9 mouse cellular contexts compared by ENCODE assay signal in genomic region chr11:24081016-24081686, GRCm38 (mm10). TPM values are rescaled to one million over a fixed set of nuclear protein-coding genes. Genes with fewer than 3 reads are reported as not detected.
DNase-seq lines count a peak whose midpoint lies in the region; ATAC-seq and TF ChIP-seq lines count a peak whose summit lies in the region.
"Had no signal": no experiment of that assay in that cellular context is flagged by ENCODE, and none has a peak within 500 bp of the region (broad histone marks: within the 10 kb centered on the region; RNA-seq: fewer than 3 reads in every experiment).

No protein-coding gene starts in this region.

- no peaks in the 10 kb centered on the region for H3K9me3 ChIP-seq in liver, embryonic 14.5 days (ENCODE audit: control insufficient read depth, low read length)
- H3K9me3 ChIP-seq in stomach, embryonic 16.5 days (replicated peaks; ENCODE audit: control insufficient read depth, low read length): no peaks in the 10 kb centered on the region

- H3K4me1 ChIP-seq in liver, embryonic 14.5 days (replicated peaks; ENCODE audit: control insufficient read depth in 2 of 2, insufficient read depth in 2 of 2, low read length in 1 of 2): peaks cover 0 to 15% of the 10 kb centered on the region in 2 experiments; a peak in 3 of 4 replicates
- H3K4me1 ChIP-seq in stomach, embryonic 16.5 days (ENCODE audit: control insufficient read depth, insufficient read depth, low read length): peaks cover 14% of the 10 kb centered on the region

- TF ChIP-seq EP300 in liver, embryonic 14.5 days (IDR thresholded peaks at IDR 0.05; ENCODE audit: low read depth): no peak

- peak; percentile 61 for TF ChIP-seq CTCF in liver, embryonic 14.5 days (IDR thresholded peaks at IDR 0.05; ENCODE audit: low read depth)

- ATAC-seq in common myeloid progenitor, adult 5-6 weeks (replicated peaks; ENCODE audit: low read depth, poor library complexity, severe bottlenecking): peak; percentile 16
- ATAC-seq in liver, embryonic 14.5 days (ENCODE audit: insufficient read depth): peak; percentile 48
- peak; percentile 54; the same call in 1 of the 2 replicates for ATAC-seq in stomach, embryonic 16.5 days (ENCODE audit: insufficient read depth, low FRiP score)
- ATAC-seq: Patski had no signal

- H3K27ac ChIP-seq in liver, embryonic 14.5 days: no peak overlapping the region; the same call in 1 of the 2 replicates
- H3K27ac ChIP-seq in stomach, embryonic 16.5 days (ENCODE audit: low read length): peak overlapping the region; percentile 91

- WGBS in liver, embryonic 14.5 days (ENCODE audit: insufficient replicate concordance): under 1% methylated on average over 35 of the region's 35 CpGs
- WGBS in stomach, embryonic 16.5 days: under 1% methylated on average over 35 of the region's 35 CpGs

- H3K9ac ChIP-seq in liver, embryonic 14.5 days (replicated peaks): peak overlapping the region; percentile 70
- H3K9ac ChIP-seq in stomach, embryonic 16.5 days (ENCODE audit: low read length): peak overlapping the region; percentile 87

- peak; percentile 15 for DNase-seq in gastrocnemius, adult 18-20 months (ENCODE audit: low spot score)
- DNase-seq in gastrocnemius, adult 8-10 months (ENCODE audit: low spot score in 2 of 2): no peak
- DNase-seq in heart, adult 18-20 months: peak; percentile 52 to 68
- peak; percentile 36 for DNase-seq in kidney, adult 18-20 months
- DNase-seq in liver, embryonic 14.5 days (ENCODE audit: low read depth in 3 of 3, low spot score in 3 of 3): no peak
- DNase-seq in natural killer cell, adult 2 months (ENCODE audit: low spot score in 2 of 2): peak; percentile 10 to 74

- H3K36me3 ChIP-seq in liver, embryonic 14.5 days (replicated peaks; ENCODE audit: control insufficient read depth, insufficient read depth, low read depth): peaks cover 12% of the 10 kb centered on the region
- H3K36me3 ChIP-seq in stomach, embryonic 16.5 days (ENCODE audit: control insufficient read depth, insufficient read depth, low read length): no peaks in the 10 kb centered on the region

- H3K4me3 ChIP-seq in liver, embryonic 14.5 days (ENCODE audit: insufficient read depth in 1 of 2, low read depth in 2 of 2, low read length in 2 of 2): peak overlapping the region; percentile 68 to 83
- peak overlapping the region; percentile 73 for H3K4me3 ChIP-seq in stomach, embryonic 16.5 days (replicated peaks; ENCODE audit: low read length)

- peak overlapping the region; percentile 91 for H3K4me2 ChIP-seq in liver, embryonic 14.5 days (ENCODE audit: low read depth)
- H3K4me2 ChIP-seq in stomach, embryonic 16.5 days (ENCODE audit: low read depth, low read length): peak overlapping the region; percentile 98

- no peaks in the 10 kb centered on the region for H3K27me3 ChIP-seq in liver, embryonic 14.5 days (ENCODE audit: control insufficient read depth, insufficient read depth, low read length)
- no peaks in the 10 kb centered on the region for H3K27me3 ChIP-seq in stomach, embryonic 16.5 days (ENCODE audit: control insufficient read depth, insufficient read depth, low read length)

RNA-seq across cellular contexts. Expression of gene Bcl11a, which starts 3.3 kb away (rescaled TPM):
- under 1 TPM in 1 of 2 experiments, not detected in 1; 0.05 TPM for total RNA-seq in gastrocnemius, adult 18-20 months (2021)
- total RNA-seq in gastrocnemius, adult 8-10 months (2022): under 1 TPM in 2 of 4 experiments, not detected in 2; 0.07 to 0.17 TPM
- 66.2 and 92.3 TPM in 2 replicates for total RNA-seq in common myeloid progenitor, adult 5-6 weeks (2017)
- 1 to 10 TPM; 2.1 to 2.6 TPM for total RNA-seq in heart, adult 18-20 months (2021)
- 10.9 and 13.0 TPM in 2 replicates for polyA plus RNA-seq in liver, embryonic 14.5 days (2012; rRNA removed)
- 29.4 and 33.0 TPM in 2 replicates for polyA plus RNA-seq in liver, embryonic 14.5 days (2014; fragmentation: Nextera tagmentation; extraction: Ambion mirVana)
- polyA plus RNA-seq in stomach, embryonic 16.5 days (2015; fragmentation: Nextera tagmentation; extraction: Ambion mirVana): 24.9 and 25.5 TPM in 2 replicates
- polyA plus RNA-seq: Patski had no signal

RNA-seq across cellular contexts. Expression of gene A830031A19Rik, which starts 6.3 kb away (rescaled TPM):
- total RNA-seq in gastrocnemius, adult 18-20 months (2021): not detected
- total RNA-seq in gastrocnemius, adult 8-10 months (2022): not detected
- total RNA-seq in common myeloid progenitor, adult 5-6 weeks (2017): not detected in 2 replicates
- total RNA-seq in heart, adult 18-20 months (2021): not detected
- polyA plus RNA-seq in liver, embryonic 14.5 days (2012; rRNA removed): not detected in 2 replicates
- polyA plus RNA-seq in liver, embryonic 14.5 days (2014; fragmentation: Nextera tagmentation; extraction: Ambion mirVana): not detected in 2 replicates
- polyA plus RNA-seq in stomach, embryonic 16.5 days (2015; fragmentation: Nextera tagmentation; extraction: Ambion mirVana): not detected in 2 replicates
- polyA plus RNA-seq: Patski had no signal

Comparison
In these comparisons a context has a peak if more than half of its experiments do, and no peak if none do; other contexts are left out.
1. DNase-seq: peak in gastrocnemius, adult 18-20 months (single experiment), heart, adult 18-20 months (2 of 2), kidney, adult 18-20 months (single experiment) and natural killer cell, adult 2 months (2 of 2); none in gastrocnemius, adult 8-10 months (0 of 2) and liver, embryonic 14.5 days (0 of 3).
2. RNA of gene Bcl11a, which starts 3.3 kb away (total RNA-seq): 66.2 to 92.3 TPM in common myeloid progenitor, adult 5-6 weeks; 2.1 to 2.6 TPM in heart, adult 18-20 months, 0.07 to 0.17 TPM in gastrocnemius, adult 8-10 months and 0.05 TPM in gastrocnemius, adult 18-20 months; every median in the first group is over 10 times any median in the second.
3. Peak in every context shown above with its lines, with median percentiles within 50 percentile points of each other: ATAC-seq.